Mouse (Mus musculus): ENCODE measurements at regions not wholly inside any gene's neighbourhood (a gene's known extent, or its start where the extent isn't known, plus 50 kb on each side); places are given as distances from the start of the nearest gene placed in this dataset.
"Not testable (repeated sequence)": the region's sequence is repeated elsewhere in the genome, so short reads cannot be mapped to it uniquely, and the experiment has no call there.

DNA sequence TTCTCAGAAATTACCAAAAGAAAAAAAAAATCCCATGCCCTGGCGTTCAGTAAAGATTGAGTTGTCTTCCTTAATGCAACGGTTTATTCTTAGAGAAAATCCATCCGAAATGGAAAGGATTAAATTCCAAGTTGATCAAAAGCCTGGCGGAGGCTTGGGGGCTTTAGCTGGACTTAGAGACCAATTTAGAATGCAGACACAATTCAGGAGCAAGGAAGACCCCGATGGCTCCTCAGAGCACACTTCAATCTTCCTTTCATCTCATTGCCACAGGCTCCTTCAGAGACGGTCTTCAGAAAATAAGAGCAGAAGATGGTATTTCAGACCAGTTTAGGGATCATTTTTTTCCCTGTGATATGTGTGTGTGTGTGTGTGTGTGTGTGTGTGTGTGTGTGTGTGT is 171.8 kb downstream of the Ankrd50 start:
- DNase-seq (ENCODE audit: low spot score): no peak

DNA sequence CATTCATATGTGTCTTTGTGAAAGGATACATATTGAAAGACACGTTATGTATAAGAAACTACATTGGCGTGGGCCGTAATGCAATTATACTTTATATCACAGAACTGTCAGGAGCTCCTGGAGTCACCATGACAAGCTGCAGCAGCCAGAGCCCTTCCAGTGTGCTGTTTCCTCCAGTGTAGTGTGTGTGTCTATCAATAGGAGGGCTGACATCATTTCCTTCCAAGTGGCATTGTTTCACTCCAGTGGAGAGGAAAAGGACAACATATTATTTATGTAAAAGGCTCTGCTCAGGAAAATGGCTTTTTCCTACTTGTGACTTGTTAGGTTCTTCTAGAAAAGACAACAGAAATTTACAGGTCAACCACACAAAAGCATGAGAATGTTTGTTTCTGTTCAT is 172.5 kb downstream of the Ankrd50 start:
- no peak for DNase-seq (ENCODE audit: low spot score)

- no peak for DNase-seq (ENCODE audit: low spot score)
Observed at GRCm38 (mm10) chr3:38299898-38300751, 184.5 kb downstream of the Ankrd50 start.

DNA sequence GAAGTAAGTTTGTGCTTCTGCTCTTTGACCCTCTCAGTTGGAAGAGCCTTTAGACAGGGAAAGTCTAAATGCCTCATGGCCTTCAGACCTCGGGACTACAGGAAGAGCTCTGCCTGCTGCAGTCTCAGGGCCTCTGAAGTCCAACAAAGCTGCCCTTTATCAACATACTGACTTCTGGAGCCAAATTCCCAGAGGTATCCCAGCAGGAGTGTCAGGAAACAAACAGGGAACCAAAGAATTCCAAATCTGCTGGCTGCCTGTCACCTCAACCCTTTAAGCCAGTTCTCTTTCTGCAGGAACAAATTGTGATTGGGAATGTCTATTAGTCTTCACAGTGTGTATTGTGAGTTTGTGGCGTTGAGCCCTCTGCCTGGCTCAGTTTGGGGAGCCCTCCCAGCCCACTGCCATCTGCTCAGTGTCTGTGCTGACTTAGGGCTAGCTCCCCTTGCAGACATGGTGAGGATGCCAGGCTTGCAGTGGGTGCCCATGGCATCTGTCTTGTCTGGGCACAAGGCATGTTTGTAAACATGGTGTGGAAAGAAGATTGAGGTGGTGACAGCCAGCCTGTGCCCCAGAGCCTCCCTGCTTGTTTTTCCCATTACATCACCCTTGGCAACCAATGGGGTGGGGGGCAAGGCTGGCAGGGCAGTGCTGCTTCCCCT is 185.3 kb downstream of the Ankrd50 start:
- no peak for DNase-seq (ENCODE audit: low spot score)

GRCm38 (mm10) chr3:38297499-38297898 is 187.1 kb downstream of the Ankrd50 start:
- DNase-seq (ENCODE audit: low spot score): no peak

DNA sequence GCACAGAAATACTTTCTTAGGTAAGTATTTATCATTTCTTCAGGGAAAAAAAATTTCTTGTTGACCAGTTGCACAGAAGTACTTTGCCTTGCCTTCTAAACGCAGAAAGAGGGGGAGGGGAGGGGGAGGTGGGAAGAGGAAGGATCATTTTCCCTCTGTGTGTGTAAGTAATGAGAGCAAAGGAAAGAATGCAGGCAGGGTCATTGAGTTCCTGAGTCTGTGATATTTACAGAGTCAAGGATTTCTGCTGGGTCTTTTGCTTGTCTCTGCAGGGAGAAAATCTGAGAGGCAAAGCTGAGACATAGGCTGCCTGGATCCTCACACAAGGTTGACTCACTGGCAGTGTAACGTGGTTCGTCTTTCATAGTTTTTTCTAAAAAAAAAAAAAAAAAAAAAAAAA is 195.6 kb downstream of the Ankrd50 start:
- DNase-seq (ENCODE audit: low spot score): no peak

GRCm38 (mm10) chr3:38283687-38284124 is 200.9 kb downstream of the Ankrd50 start:
- DNase-seq (ENCODE audit: low spot score): no peak

- DNase-seq (ENCODE audit: low spot score): no peak
Observed at GRCm38 (mm10) chr3:38282891-38283290, 201.8 kb downstream of the Ankrd50 start.

DNA sequence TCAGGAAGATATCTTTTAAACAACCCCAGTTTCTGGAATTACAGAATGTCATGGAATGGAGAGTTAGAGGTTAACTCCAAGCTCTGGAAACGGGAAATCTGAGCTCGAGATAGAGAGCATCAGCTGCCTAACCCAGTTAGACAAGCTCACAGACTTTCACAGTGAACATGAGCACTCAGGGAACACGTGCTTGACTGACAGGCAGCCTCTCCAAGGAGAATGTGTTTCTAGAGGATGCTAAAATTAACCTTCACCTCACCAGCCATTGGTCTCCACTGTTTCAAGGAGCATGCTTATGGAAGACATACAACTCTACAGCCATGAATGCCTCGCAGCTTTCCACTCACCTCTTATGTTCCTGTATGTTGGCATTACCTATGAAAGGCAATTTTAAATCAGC is 203.0 kb downstream of the Ankrd50 start:
- DNase-seq (ENCODE audit: low spot score): no peak

- no peak for DNase-seq (ENCODE audit: low spot score)
Observed at GRCm38 (mm10) chr3:38280876-38281275, 203.8 kb downstream of the Ankrd50 start.

DNA sequence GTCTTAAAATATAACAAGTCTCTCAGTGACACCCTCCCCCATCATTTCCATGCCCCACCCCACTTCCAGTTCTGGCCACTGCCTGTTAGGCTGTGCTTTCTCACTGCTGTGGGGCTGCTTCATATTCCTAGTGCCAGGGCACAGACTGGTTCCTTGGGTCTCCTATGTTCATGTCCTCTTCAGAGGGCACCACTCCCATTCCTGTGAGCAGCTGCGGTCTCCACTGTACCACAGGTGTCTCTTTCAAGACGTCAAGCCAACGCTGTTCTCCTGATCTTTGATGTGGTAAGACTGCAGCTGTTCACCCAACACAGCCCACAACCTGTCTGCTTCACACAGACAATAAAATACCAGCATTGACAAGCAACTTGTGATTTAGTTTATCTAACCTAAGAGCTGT is 204.5 kb downstream of the Ankrd50 start:
- no peak for DNase-seq (ENCODE audit: low spot score)

- no peak for DNase-seq (ENCODE audit: low spot score)
Observed at GRCm38 (mm10) chr3:38276948-38277504, 207.6 kb downstream of the Ankrd50 start.

- DNase-seq (ENCODE audit: low spot score): no peak
Observed at GRCm38 (mm10) chr3:38275321-38275720, 209.3 kb downstream of the Ankrd50 start.

DNA sequence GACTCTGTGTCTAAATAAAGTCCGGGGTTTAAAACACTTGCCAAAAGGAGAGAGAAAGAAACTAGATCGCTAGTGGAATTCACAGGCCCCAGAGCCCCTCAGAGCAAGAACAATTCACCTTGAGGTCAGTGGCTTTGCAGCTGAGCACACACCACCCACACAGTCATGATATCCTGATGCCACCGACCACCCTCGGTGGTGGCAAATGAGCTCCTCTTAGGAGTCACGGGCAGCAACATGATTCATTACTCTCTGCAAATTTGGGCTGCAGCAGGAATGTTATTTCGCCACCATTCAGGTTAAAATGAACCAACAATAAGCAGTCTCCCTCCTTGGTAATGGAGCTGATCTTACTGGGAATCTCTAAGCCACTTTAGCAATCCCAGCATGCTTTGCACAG is 213.9 kb downstream of the Ankrd50 start:
- DNase-seq (ENCODE audit: low spot score): no peak

DNA sequence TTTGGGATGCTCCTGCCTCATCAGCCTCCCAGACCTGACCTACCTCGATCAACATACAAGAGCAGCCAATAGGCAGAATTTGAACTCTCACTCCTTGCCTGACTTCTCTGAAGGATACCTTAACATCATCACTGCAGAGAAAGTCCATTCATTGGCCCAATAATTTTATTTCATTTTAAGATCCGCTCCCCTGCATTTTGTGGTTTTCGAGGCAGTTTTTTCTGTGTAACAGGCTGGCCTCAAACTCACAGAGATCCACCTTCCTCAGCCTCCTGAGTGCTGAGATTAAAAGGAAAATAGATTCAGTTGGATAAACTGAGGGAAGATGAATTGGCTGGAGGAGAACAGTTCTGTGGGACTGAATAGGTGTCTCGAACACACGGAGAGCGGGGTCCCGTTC is 216.4 kb downstream of the Ankrd50 start:
- no peak for DNase-seq (ENCODE audit: low spot score)

DNA sequence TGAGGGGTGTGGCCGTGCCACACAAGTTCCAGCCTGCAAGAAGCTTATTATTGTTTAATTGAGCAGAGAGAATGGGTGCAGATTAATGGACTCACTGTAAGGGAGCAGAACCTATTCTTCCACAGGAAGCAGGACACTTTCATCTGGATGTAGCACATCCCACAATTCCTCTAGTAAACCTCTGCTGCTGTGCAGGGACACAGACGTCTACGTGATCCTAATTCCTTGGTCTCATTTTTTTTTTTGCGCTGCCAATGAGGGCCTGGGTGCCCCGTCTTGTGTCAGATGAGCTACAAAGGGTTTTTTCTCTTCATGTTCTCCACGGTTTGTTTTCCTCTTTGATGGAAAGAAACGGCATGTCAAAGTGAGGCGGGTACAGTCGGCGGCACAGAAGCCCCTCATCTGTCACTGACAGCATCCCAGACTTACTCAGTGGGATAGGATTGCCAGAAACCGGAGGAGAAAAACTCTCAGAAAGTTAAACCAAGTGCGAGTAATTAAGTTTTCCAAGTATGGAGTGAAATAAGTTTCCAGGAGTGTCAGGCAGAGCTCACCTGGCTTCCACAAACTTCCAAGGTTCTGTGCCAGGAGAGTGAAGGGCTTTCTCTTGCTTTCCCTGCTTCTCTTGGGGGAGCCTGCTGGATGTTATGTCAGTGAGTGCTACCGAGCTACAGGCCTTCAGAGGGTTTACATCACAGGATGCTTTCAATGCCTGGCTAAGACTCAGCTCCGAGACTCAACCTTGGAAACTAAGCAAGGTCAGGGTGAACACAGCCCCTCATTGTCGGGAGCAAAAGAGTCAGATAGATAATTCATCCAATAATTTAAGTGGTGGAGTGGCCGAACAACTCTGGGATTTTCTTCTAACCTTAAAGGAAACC is 221.1 kb downstream of the Ankrd50 start:
- DNase-seq (ENCODE audit: low spot score): no peak

- DNase-seq (ENCODE audit: low spot score): no peak
Observed at GRCm38 (mm10) chr3:38261326-38262075, 223.1 kb downstream of the Ankrd50 start.

GRCm38 (mm10) chr3:38259223-38259622 is 225.4 kb downstream of the Ankrd50 start:
- DNase-seq (ENCODE audit: low spot score): not testable (repeated sequence)

GRCm38 (mm10) chr3:38257843-38258290 is 226.8 kb downstream of the Ankrd50 start:
- DNase-seq (ENCODE audit: low spot score): no peak

DNA sequence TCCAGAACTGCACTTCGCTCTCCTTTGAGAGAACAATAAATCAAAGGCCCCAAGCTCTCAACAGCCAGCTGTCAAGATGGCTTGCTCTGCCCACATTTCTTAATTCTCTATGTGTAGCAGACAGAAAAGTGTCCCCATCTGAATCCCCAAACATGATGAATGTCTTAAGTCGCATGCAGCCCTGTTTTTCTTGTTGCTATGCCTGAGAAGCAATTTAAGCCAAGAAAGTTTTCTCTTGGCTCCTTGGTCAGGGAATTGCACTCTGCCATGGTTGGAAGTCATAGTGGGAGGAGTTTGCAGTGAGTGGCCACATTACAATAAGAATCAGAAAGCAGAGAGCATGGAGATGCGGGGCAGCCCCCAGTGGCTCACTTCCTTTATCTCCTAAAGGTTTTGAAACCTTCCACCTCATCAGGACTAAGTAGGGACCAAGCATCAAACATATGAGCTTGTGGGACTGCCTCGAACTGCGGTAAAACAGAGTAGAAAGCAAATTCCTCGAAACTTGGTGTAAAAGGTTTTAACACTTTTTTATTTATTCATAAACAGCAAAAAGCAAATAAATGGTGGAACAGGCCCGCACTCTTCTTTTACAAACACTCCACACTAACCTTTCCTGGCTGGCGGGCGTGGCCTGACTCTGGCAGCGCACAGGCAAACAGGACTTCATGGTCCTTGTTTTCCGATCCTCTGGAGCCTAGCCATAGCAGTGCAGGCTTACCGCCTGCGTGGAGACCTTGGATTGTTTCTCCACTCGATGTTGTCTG is 227.4 kb downstream of the Ankrd50 start:
- no peak for DNase-seq (ENCODE audit: low spot score)

- no peak for DNase-seq (ENCODE audit: low spot score)
Observed at GRCm38 (mm10) chr3:38255674-38256073, 229.0 kb downstream of the Ankrd50 start.
